12 mouse cellular contexts compared by ENCODE assay signal in genomic region chr11:86872537-86873405, GRCm38 (mm10).
A peak's percentile ranks its signal among the peaks of the same experiment; 100 is the strongest.
DNase-seq lines count a peak whose midpoint lies in the region; ATAC-seq lines count a peak whose summit lies in the region.
"Had no signal": no experiment of that assay in that cellular context is flagged by ENCODE, and none has a peak within 500 bp of the region (broad histone marks: within the 10 kb centered on the region; RNA-seq: fewer than 3 reads in every experiment).

No protein-coding gene starts in this region.

- H3K4me1 ChIP-seq in liver, embryonic 11.5 days (replicated peaks; ENCODE audit: control insufficient read depth, insufficient read depth, low read length), result peaks cover 21% of the 10 kb centered on the region
- peaks cover 24% of the 10 kb centered on the region for H3K4me1 ChIP-seq in forebrain, embryonic 12.5 days
- H3K4me1 ChIP-seq in kidney, embryonic 15.5 days, result peaks cover 41% of the 10 kb centered on the region
- H3K4me1 ChIP-seq in midbrain, embryonic 16.5 days (ENCODE audit: control insufficient read depth, insufficient read depth, low read length), result peaks cover 22% of the 10 kb centered on the region
- peaks cover 36% of the 10 kb centered on the region for H3K4me1 ChIP-seq in heart, embryonic 12.5 days (replicated peaks)

- H3K9ac ChIP-seq in liver, embryonic 11.5 days (ENCODE audit: low read depth, low read length), result no peak overlapping the region
- H3K9ac ChIP-seq in forebrain, embryonic 12.5 days, result no peak overlapping the region
- H3K9ac ChIP-seq in kidney, embryonic 15.5 days, result no peak overlapping the region
- peak overlapping the region; percentile 33; the same call in 1 of the 2 replicates for H3K9ac ChIP-seq in midbrain, embryonic 16.5 days (ENCODE audit: low read depth, low read length)
- H3K9ac ChIP-seq in heart, embryonic 12.5 days, result no peak overlapping the region
- H3K9ac ChIP-seq: embryonic facial prominence, embryonic 12.5 days had no signal

- H3K4me2 ChIP-seq in liver, embryonic 11.5 days, result no peak overlapping the region
- peak overlapping the region; percentile 15; the same call in 1 of the 2 replicates for H3K4me2 ChIP-seq in forebrain, embryonic 12.5 days
- H3K4me2 ChIP-seq in kidney, embryonic 15.5 days, result no peak overlapping the region
- no peak overlapping the region for H3K4me2 ChIP-seq in midbrain, embryonic 16.5 days (ENCODE audit: low read length)
- H3K4me2 ChIP-seq in heart, embryonic 12.5 days, result no peak overlapping the region
- H3K4me2 ChIP-seq: embryonic facial prominence, embryonic 12.5 days had no signal

- DNase-seq in liver, embryonic 11.5 days (ENCODE audit: low spot score), result no peak
- DNase-seq in liver, result no peak
- DNase-seq in right cerebral cortex, adult 18-20 months, result no peak
- DNase-seq in layer of hippocampus, postnatal 14 days (ENCODE audit: low spot score in 2 of 2), result no peak
- DNase-seq: adrenal gland, postnatal 25 days; thymus, adult 18-20 months had no signal

- 0 out of 2 replicates have a peak overlapping the region, but pooled peaks have one; percentile 9 for H3K27ac ChIP-seq in liver, embryonic 11.5 days (ENCODE audit: low read depth, low read length)
- H3K27ac ChIP-seq in forebrain, embryonic 12.5 days, result peak overlapping the region; percentile 48; the same call in 1 of the 2 replicates
- peak overlapping the region; percentile 63 for H3K27ac ChIP-seq in kidney, embryonic 15.5 days
- H3K27ac ChIP-seq in midbrain, embryonic 16.5 days (ENCODE audit: low read length), result peak overlapping the region; percentile 75
- no peak overlapping the region for H3K27ac ChIP-seq in heart, embryonic 12.5 days (ENCODE audit: poor library complexity, severe bottlenecking)
- H3K27ac ChIP-seq: left cerebral cortex, adult 2 months had no signal

- ATAC-seq in liver, embryonic 11.5 days (replicated peaks; ENCODE audit: low FRiP score), result no peak
- ATAC-seq in forebrain, embryonic 12.5 days (ENCODE audit: low FRiP score), result peak; percentile 41; the same call in 1 of the 2 replicates
- ATAC-seq in kidney, embryonic 15.5 days (replicated peaks; ENCODE audit: low FRiP score), result 0 out of 2 replicates have a peak, but pooled peaks have one; percentile 41
- ATAC-seq in midbrain, embryonic 16.5 days, result peak; percentile 78; the same call in 1 of the 2 replicates
- no peak for ATAC-seq in heart, embryonic 12.5 days (ENCODE audit: insufficient number of reproducible peaks, low FRiP score)

- H3K27me3 ChIP-seq in liver, embryonic 11.5 days (replicated peaks; ENCODE audit: control insufficient read depth, insufficient read depth, low read length), result no peaks in the 10 kb centered on the region
- H3K27me3 ChIP-seq in forebrain, embryonic 12.5 days, result no peaks in the 10 kb centered on the region
- H3K27me3 ChIP-seq in kidney, embryonic 15.5 days, result no peaks in the 10 kb centered on the region
- H3K27me3 ChIP-seq in midbrain, embryonic 16.5 days (ENCODE audit: control insufficient read depth, insufficient read depth, low read depth, low read length), result no peaks in the 10 kb centered on the region
- H3K27me3 ChIP-seq in heart, embryonic 12.5 days (replicated peaks), result no peaks in the 10 kb centered on the region
- H3K27me3 ChIP-seq: embryonic facial prominence, embryonic 12.5 days had no signal

- H3K4me3 ChIP-seq in liver, embryonic 11.5 days (ENCODE audit: low read depth, low read length), result no peak overlapping the region
- H3K4me3 ChIP-seq in forebrain, embryonic 12.5 days (replicated peaks), result no peak overlapping the region
- H3K4me3 ChIP-seq in kidney, embryonic 15.5 days (replicated peaks), result no peak overlapping the region
- no peak overlapping the region for H3K4me3 ChIP-seq in midbrain, embryonic 16.5 days (ENCODE audit: low read depth, low read length)
- no peak overlapping the region for H3K4me3 ChIP-seq in heart, embryonic 12.5 days
- H3K4me3 ChIP-seq: embryonic facial prominence, embryonic 12.5 days; left cerebral cortex, adult 2 months had no signal

- WGBS in liver, embryonic 11.5 days, result 52% methylated on average over 10 of the region's 10 CpGs
- 56% methylated on average over 10 of the region's 10 CpGs for WGBS in forebrain, embryonic 12.5 days
- 49% methylated on average over 10 of the region's 10 CpGs for WGBS in kidney, embryonic 15.5 days
- WGBS in midbrain, embryonic 16.5 days, result 50% methylated on average over 10 of the region's 10 CpGs
- WGBS in heart, embryonic 12.5 days, result 48% methylated on average over 10 of the region's 10 CpGs

- no peaks in the 10 kb centered on the region for H3K36me3 ChIP-seq in liver, embryonic 11.5 days (ENCODE audit: control insufficient read depth, insufficient read depth, low read length)
- H3K36me3 ChIP-seq in forebrain, embryonic 12.5 days (replicated peaks), result no peaks in the 10 kb centered on the region
- no peaks in the 10 kb centered on the region for H3K36me3 ChIP-seq in kidney, embryonic 15.5 days
- no peaks in the 10 kb centered on the region for H3K36me3 ChIP-seq in midbrain, embryonic 16.5 days (ENCODE audit: control insufficient read depth, insufficient read depth, low read length)
- H3K36me3 ChIP-seq in heart, embryonic 12.5 days, result no peaks in the 10 kb centered on the region
- H3K36me3 ChIP-seq: embryonic facial prominence, embryonic 12.5 days had no signal

- no peaks in the 10 kb centered on the region for H3K9me3 ChIP-seq in liver, embryonic 11.5 days (ENCODE audit: control insufficient read depth, low read length)
- no peaks in the 10 kb centered on the region for H3K9me3 ChIP-seq in forebrain, embryonic 12.5 days
- no peaks in the 10 kb centered on the region for H3K9me3 ChIP-seq in kidney, embryonic 15.5 days (replicated peaks)
- no peaks in the 10 kb centered on the region for H3K9me3 ChIP-seq in midbrain, embryonic 16.5 days (replicated peaks; ENCODE audit: control insufficient read depth, low read length, poor library complexity, severe bottlenecking)
- no peaks in the 10 kb centered on the region for H3K9me3 ChIP-seq in heart, embryonic 12.5 days (replicated peaks)
- H3K9me3 ChIP-seq: embryonic facial prominence, embryonic 12.5 days had no signal

Comparison
In these comparisons a context has a peak if more than half of its experiments do, and no peak if none do; other contexts are left out.
1. ATAC-seq: peak in forebrain, embryonic 12.5 days (single experiment), kidney, embryonic 15.5 days (single experiment) and midbrain, embryonic 16.5 days (single experiment); none in liver, embryonic 11.5 days (single experiment) and heart, embryonic 12.5 days (single experiment).